Mouse (Mus musculus): Measurements from ENCODE around the gene Dnaja1. TPM values are rescaled to one million over a fixed set of nuclear protein-coding genes. Genes with fewer than 3 reads are reported as not detected.

Gene Dnaja1
- polyA plus RNA-seq, 1 experiment from 2014 or later: 162 TPM

GRCm38 (mm10) chr4:40735351-40735750 lies 13.4 kb downstream of the Dnaja1 start:
- ATAC-seq (no peak), DNase-seq (ENCODE audit: low read depth, low spot score) (no peak)
- no peak for TF ChIP-seq CTCF (IDR thresholded peaks at IDR 0.05)
- in situ Hi-C loops (cut with MboI; ENCODE audit: low pct_unique_long_range_greater_than_20kb): no loop called here
- POLR2A ChIA-PET: interaction anchor here (1.7 kb wide), 1 partner anchor 11 kb away, joined by 7 read pairs; no protein-coding TSS in a partner anchor
- H3K27me3 ChIP-seq: no peaks in the 10 kb centered on the region
- CTCF ChIA-PET: interaction anchor here (0.8 to 1.4 kb wide), 2 partner anchors 10 to 18 kb away, joined by 4 to 5 read pairs; no protein-coding TSS in a partner anchor

DNA sequence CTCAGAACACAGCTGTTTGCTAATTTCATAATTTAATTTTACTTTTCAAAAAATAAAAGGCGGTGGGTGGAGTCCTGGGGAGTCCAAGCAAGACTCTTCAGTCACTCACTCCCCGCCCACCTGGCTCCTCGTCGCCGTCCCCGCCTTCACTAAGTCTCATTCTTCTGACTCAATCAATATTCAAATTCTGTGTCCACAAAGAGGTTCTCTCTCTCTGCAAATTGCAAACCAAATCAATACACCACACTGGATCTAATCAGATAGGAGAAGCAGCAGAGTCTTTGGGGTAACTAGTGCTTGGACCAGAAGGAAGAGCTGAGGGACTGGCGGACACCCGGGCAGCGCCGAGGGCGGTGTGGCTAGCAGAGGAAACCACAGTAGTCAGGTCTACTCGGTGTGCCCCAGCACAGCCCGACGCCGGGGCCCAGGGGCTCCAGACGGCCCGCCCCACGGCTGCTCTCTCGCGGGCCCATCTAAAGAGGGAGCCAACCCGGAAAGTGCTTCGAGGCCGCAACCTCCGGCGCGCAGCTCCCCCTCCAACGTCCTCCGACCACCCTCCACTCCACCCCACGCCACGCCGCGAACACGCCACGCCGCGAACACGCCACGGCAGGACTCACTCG lies 35.3 kb downstream of the Dnaja1 start:
- ChIA-PET CTCF (interaction anchor here (0.8 to 1.4 kb wide), 2 partner anchors 15 to 28 kb away, joined by 3 read pairs; no protein-coding TSS in a partner anchor), POLR2A (no interaction called here)
- peak; percentile 41 for ATAC-seq
- no peak for DNase-seq (ENCODE audit: low read depth, low spot score)
- no peak for TF ChIP-seq CTCF (IDR thresholded peaks at IDR 0.05)
- peaks cover 3% of the 10 kb centered on the region for H3K27me3 ChIP-seq
- in situ Hi-C loops (cut with MboI; ENCODE audit: low pct_unique_long_range_greater_than_20kb): no loop called here

GRCm38 (mm10) chr4:40757780-40758420 lies 36.0 kb downstream of the Dnaja1 start, which contains the start of gene Smu1:
TSS of gene Smu1 (minus strand) at chr4:40757923.
- no peak for TF ChIP-seq CTCF (IDR thresholded peaks at IDR 0.05)
- peak; percentile 93 for ATAC-seq
- ChIA-PET POLR2A (no interaction called here), CTCF (interaction anchor here (0.8 to 1.4 kb wide), 3 partner anchors 12 to 28 kb away, joined by 3 read pairs; no protein-coding TSS in a partner anchor)
- H3K27me3 ChIP-seq: peaks cover 3% of the 10 kb centered on the region
- in situ Hi-C loops (cut with MboI; ENCODE audit: low pct_unique_long_range_greater_than_20kb): no loop called here
- DNase-seq (ENCODE audit: low read depth, low spot score): peak; percentile 59

DNA sequence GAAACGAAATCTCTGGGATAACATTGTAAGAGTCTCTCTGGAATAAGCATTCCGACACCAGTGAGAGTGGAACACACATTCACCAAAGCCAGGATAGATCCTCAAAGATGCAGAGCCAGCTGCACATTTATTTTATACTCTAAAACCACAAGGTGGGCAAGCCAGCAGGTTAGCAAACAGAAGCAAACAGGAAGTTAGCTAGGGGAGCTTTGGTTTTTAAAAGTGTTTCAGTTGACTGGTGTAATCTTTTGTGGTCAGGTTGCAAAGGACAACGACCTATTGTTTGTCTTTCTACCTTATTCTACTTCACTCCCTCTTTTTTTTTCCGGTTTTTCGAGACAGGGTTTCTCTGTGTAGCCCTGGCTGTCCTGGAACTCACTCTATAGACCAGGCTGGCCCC lies 37.9 kb downstream of the Dnaja1 start:
- TF ChIP-seq CTCF (IDR thresholded peaks at IDR 0.05): no peak
- no peak for DNase-seq (ENCODE audit: low read depth, low spot score)
- CTCF ChIA-PET: interaction anchor here (0.9 kb wide), 1 partner anchor 12 kb away, joined by 3 read pairs; no protein-coding TSS in a partner anchor
- POLR2A ChIA-PET: interaction anchor here (0.6 to 1.1 kb wide), 2 partner anchors 194 to 575 kb away, joined by 3 to 5 read pairs; no protein-coding TSS in a partner anchor
- peaks cover 3% of the 10 kb centered on the region for H3K27me3 ChIP-seq
- in situ Hi-C loops (cut with MboI; ENCODE audit: low pct_unique_long_range_greater_than_20kb): no loop called here
- ATAC-seq: no peak

- ChIA-PET POLR2A (no interaction called here), CTCF (interaction anchor here (0.6 to 5.8 kb wide), 7 partner anchors 11 to 172 kb away, joined by 3 to 52 read pairs (median 3); no protein-coding TSS in a partner anchor)
- ATAC-seq (no peak), DNase-seq (ENCODE audit: low read depth, low spot score) (no peak)
- H3K27me3 ChIP-seq: no peaks in the 10 kb centered on the region
- TF ChIP-seq CTCF (IDR thresholded peaks at IDR 0.05): peak; percentile 50
- in situ Hi-C loops (cut with MboI; ENCODE audit: low pct_unique_long_range_greater_than_20kb): loop anchor here (5.0 kb wide), 2 partner anchors 133 to 348 kb away; partner anchors contain the start of gene Nol6
Measured at GRCm38 (mm10) chr4:40774279-40775259, 52.6 kb downstream of the Dnaja1 start.

- H3K27me3 ChIP-seq: no peaks in the 10 kb centered on the region
- in situ Hi-C loops (cut with MboI; ENCODE audit: low pct_unique_long_range_greater_than_20kb): no loop called here
- no peak for ATAC-seq
- TF ChIP-seq CTCF (IDR thresholded peaks at IDR 0.05): no peak
- no peak for DNase-seq (ENCODE audit: low read depth, low spot score)
- POLR2A ChIA-PET: interaction anchor here (1.6 kb wide), 1 partner anchor 44 kb away, joined by 3 read pairs; no protein-coding TSS in a partner anchor
- CTCF ChIA-PET: interaction anchor here (1.0 to 5.8 kb wide), 3 partner anchors 130 to 149 kb away, joined by 3 to 52 read pairs (median 3); no protein-coding TSS in a partner anchor
Measured at GRCm38 (mm10) chr4:40776416-40776815, 54.5 kb downstream of the Dnaja1 start.

GRCm38 (mm10) chr4:40777116-40777515 lies 55.2 kb downstream of the Dnaja1 start:
- POLR2A ChIA-PET: interaction anchor here (1.6 kb wide), 1 partner anchor 44 kb away, joined by 3 read pairs; no protein-coding TSS in a partner anchor
- CTCF ChIA-PET: interaction anchor here (1.1 to 5.8 kb wide), 3 partner anchors 14 to 148 kb away, joined by 3 to 52 read pairs (median 4); no protein-coding TSS in a partner anchor
- DNase-seq (ENCODE audit: low read depth, low spot score): peak; percentile 64
- peak; percentile 88 for ATAC-seq
- in situ Hi-C loops (cut with MboI; ENCODE audit: low pct_unique_long_range_greater_than_20kb): no loop called here
- no peaks in the 10 kb centered on the region for H3K27me3 ChIP-seq
- TF ChIP-seq CTCF (IDR thresholded peaks at IDR 0.05): no peak

- CTCF ChIA-PET: interaction anchor here (1.0 to 1.7 kb wide), 4 partner anchors 15 to 127 kb away, joined by 3 to 4 read pairs (median 3); no protein-coding TSS in a partner anchor
- no peak for DNase-seq (ENCODE audit: low read depth, low spot score)
- TF ChIP-seq CTCF (IDR thresholded peaks at IDR 0.05): peak; percentile 50
Measured at GRCm38 (mm10) chr4:40778656-40779055, 56.7 kb downstream of the Dnaja1 start.

GRCm38 (mm10) chr4:40781143-40781542 lies 59.2 kb downstream of the Dnaja1 start:
- H3K27me3 ChIP-seq: no peaks in the 10 kb centered on the region
- ChIA-PET CTCF (interaction anchor here (1.2 kb wide), 1 partner anchor 126 kb away, joined by 3 read pairs; no protein-coding TSS in a partner anchor), POLR2A (interaction anchor here (0.6 kb wide), 1 partner anchor 22 kb away, joined by 3 read pairs; no protein-coding TSS in a partner anchor)
- in situ Hi-C loops (cut with MboI; ENCODE audit: low pct_unique_long_range_greater_than_20kb): loop anchor here (5.0 kb wide), 1 partner anchor 36 kb away; no protein-coding TSS in a partner anchor
- ATAC-seq (no peak), DNase-seq (ENCODE audit: low read depth, low spot score) (no peak)
- TF ChIP-seq CTCF (IDR thresholded peaks at IDR 0.05): no peak

More at GRCm38 (mm10) chr4:40778656-40779055, 56.7 kb downstream of the Dnaja1 start:
- in situ Hi-C loops (cut with MboI; ENCODE audit: low pct_unique_long_range_greater_than_20kb): no loop called here
- no peaks in the 10 kb centered on the region for H3K27me3 ChIP-seq
- ATAC-seq: no peak
- POLR2A ChIA-PET: no interaction called here

Measured in Patski (cell line).